Mouse (Mus musculus) lung, postnatal 0 days (tissue): ENCODE measurements around the gene Slc39a7. TPM values are rescaled to one million over a fixed set of nuclear protein-coding genes. Genes with fewer than 3 reads are reported as not detected.

Experiments
- ATAC-seq: fragments of 200-750 bp; cut with Nextera tagmentation; 2 replicates; pipeline ENCODE4 v1.8.0; 2017; ENCODE audit warnings: moderate library complexity
- DNase-seq: peaks from one replicate; pipeline ENCODE4 v3.0.0-alpha.2; 2016; ENCODE audit warnings: low spot score
- H3K27ac ChIP-seq: fragments of 300-500 bp; sonication (generic); 2 replicates; pipeline ENCODE4 v1.5.1; 2014; ENCODE audit warnings: antibody characterized with exemption, mild to moderate bottlenecking, low read length, mixed read lengths
- H3K27me3 ChIP-seq: fragments of 300-500 bp; sonication (generic); replicated peaks from 2 replicates; pipeline ENCODE4 v1.6.1; 2014; ENCODE audit warnings: low read length, mixed read lengths; ENCODE audit not compliant: insufficient read depth
- H3K36me3 ChIP-seq: fragments of 300-500 bp; sonication (generic); 2 replicates; pipeline ENCODE4 v1.6.1; 2014; ENCODE audit warnings: low read length, mixed read lengths; ENCODE audit not compliant: insufficient read depth
- H3K4me1 ChIP-seq: fragments of 300-500 bp; sonication (generic); 2 replicates; pipeline ENCODE4 v1.6.1; 2014; ENCODE audit warnings: antibody characterized with exemption, low read depth, low read length, mixed read lengths; ENCODE audit not compliant: insufficient read depth
- H3K4me2 ChIP-seq: fragments of 300-500 bp; sonication (generic); replicated peaks from 2 replicates; pipeline ENCODE4 v1.6.1; 2014; ENCODE audit warnings: low read depth, mild to moderate bottlenecking, low read length, moderate library complexity, mixed read lengths
- H3K4me3 ChIP-seq: fragments of 300-500 bp; sonication (generic); 2 replicates; pipeline ENCODE4 v1.5.1; 2014; ENCODE audit warnings: low read depth, low read length
- H3K9ac ChIP-seq: fragments of 300-500 bp; sonication (generic); replicated peaks from 2 replicates; pipeline ENCODE4 v1.6.1; 2014; ENCODE audit warnings: low read depth, mild to moderate bottlenecking
- H3K9me3 ChIP-seq: fragments of 300-500 bp; sonication (generic); 2 replicates; pipeline ENCODE4 v1.6.1; 2016; ENCODE audit warnings: low read length, mixed read lengths
- CTCF ChIP-seq: IDR thresholded peaks from 2 replicates; pipeline ENCODE4 v1.5.1; 2016; ENCODE audit warnings: antibody characterized with exemption, mild to moderate bottlenecking
- EP300 ChIP-seq: IDR thresholded peaks from 2 replicates; pipeline ENCODE4 v1.6.1; 2016; ENCODE audit warnings: antibody characterized with exemption, mild to moderate bottlenecking, control low read depth
- WGBS: fragments of 180-500 bp; shearing (Covaris S2); extraction: QIAGEN DNeasy Blood & Tissue Kit; methylation state at CpG from one replicate; pipeline ENCODE4 v1.1.7; 2014; 5-methylcytosine and 5-hydroxymethylcytosine counted together
- polyA plus RNA-seq: library from polyadenylated mRNA; unstranded; fragments of >200 nt; fragmentation: Nextera tagmentation; extraction: Ambion mirVana; gene quantifications from 2 replicates; pipeline ENCODE4 v1.2.1, GENCODE M21; 2015

Gene Slc39a7
- polyA plus RNA-seq, 1 experiment from 2014 or later = 130 TPM

DNA sequence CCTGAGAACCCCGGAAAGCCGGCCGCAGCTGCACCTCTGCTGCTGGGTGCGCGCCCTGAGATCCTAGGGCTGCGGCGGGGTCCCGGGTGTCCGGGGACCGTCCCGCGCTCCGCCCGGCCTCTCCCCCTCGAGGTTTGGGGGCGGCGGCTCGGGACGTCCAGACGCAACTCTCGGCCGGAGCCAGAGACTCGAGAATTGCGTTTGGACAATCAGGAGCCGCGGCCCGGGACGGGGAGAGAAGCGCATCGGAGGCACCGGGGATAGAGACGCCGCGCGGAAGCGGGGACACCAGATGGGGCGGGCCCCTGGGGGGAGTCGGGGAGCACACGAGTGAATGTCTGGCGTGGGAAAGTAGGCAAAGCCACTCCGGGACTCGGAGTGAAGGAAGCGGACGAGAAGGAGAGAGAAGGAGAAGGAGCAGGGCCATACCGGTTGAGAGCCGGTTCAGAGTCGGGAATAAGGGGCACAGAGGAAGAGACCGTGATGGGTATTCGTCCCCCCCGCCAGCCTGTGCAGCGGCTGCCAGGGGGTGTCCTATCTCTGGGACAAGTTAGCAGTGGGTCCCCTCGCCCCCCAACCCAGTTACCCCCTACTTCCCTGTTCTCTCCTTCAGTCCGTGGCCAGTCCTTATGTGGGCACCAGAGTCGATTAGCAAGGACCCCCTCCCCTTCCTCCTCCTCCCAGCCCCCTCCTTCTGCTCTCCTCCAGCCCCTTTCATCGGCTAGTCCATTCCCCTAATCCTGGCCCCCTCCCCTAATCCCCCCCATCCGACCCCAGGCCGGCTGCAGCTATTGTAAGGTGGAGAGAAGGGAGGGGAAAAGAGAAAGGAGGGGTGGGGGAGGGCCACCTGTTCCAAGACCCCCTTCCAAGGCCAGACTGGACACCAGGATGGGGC lies 6.4 kb downstream of the Slc39a7 start:
- Histone ChIP-seq H3K4me3 (peak overlapping the region; percentile 76), H3K27me3 (no peaks in the 10 kb centered on the region), H3K9ac (peak overlapping the region; percentile 81), H3K4me1 (peaks cover 20% of the 10 kb centered on the region), H3K27ac (peak overlapping the region; percentile 81), H3K4me2 (peak overlapping the region; percentile 92), H3K36me3 (peaks cover 13% of the 10 kb centered on the region), H3K9me3 (no peaks in the 10 kb centered on the region)
- TF ChIP-seq CTCF = no peak
- TF ChIP-seq EP300 = no peak
- WGBS = 1% methylated on average over 55 of the region's 57 CpGs
- ATAC-seq (peak; percentile 25), DNase-seq (peak; percentile 62)

DNA sequence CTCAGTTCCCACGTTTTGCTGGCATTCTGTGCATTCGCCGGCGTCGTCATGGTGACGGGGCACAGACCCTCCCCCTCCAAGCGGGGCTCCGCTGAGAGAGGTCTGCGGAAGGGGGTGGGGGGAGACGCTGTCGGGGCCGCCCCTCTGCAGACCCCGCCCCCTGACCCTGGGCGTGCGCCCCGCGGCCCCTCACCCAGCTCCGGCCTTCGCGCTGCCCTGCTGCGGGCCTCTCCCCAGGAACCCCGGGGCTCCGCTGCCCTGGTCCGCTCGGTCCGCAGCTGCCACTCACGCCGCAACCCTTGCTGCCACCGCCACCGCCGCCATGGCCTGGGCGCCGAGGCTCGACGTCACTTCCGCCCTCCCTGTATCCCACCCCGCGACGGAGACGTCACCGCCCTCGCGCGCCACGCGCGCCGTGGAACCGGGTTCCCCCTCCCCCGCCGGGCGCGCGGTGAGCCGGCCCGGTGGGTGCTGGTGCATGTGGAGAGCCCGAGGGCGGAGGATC lies 7.1 kb downstream of the Slc39a7 start, which contains the start of gene Ring1:
Ring1 (minus strand) TSS at position 364 of the 505 bp plus-strand sequence.
- peak; percentile 76 for ATAC-seq
- H3K27me3 ChIP-seq = no peaks in the 10 kb centered on the region
- under 1% methylated on average over 44 of the region's 58 CpGs for WGBS

DNA sequence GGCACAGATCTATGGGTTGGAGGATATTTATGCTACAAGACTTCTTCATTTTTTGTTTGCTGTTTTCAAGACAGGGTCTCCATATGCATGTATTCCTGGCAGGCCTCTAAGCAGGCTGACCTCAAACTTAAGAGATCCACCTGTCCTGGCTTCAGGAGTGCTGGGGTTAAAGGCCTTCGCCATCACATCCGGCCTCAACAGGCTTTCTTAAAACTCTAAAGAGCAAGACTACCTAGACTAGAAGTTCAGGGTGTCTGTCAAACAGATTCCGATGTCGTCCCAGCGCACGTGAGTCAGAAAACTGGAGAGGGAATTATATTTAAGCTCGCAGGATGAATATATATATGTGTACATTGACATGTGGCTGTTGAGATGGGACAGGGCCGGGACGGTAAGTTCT lies 7.8 kb downstream of the Slc39a7 start:
- peak overlapping the region; percentile 92 for H3K4me2 ChIP-seq
- 0 out of 2 replicates have a peak overlapping the region, but pooled peaks have one; percentile 81 for H3K27ac ChIP-seq
- peak overlapping the region; percentile 81; the same call in 1 of the 2 replicates for H3K9ac ChIP-seq
- WGBS = 51% methylated on average over 9 of the region's 9 CpGs
- peak overlapping the region; percentile 76 for H3K4me3 ChIP-seq
- H3K4me1 ChIP-seq = peaks cover 12% of the 10 kb centered on the region; the same call in 1 of the 2 replicates
- no peak for ATAC-seq
- peaks cover 2% of the 10 kb centered on the region; the same call in 1 of the 2 replicates for H3K36me3 ChIP-seq
- no peaks in the 10 kb centered on the region for H3K9me3 ChIP-seq
- no peak for TF ChIP-seq CTCF
- DNase-seq = no peak
- no peaks in the 10 kb centered on the region for H3K27me3 ChIP-seq

More for the DNA sequence above, 7.1 kb downstream of the Slc39a7 start, which contains the start of gene Ring1:
- Histone ChIP-seq H3K4me2 (peak within 1 kb of the TSS; percentile 92), H3K4me1 (peaks cover 13% of the 10 kb centered on the region; the same call in 1 of the 2 replicates), H3K4me3 (peak within 1 kb of the TSS; percentile 76), H3K9me3 (no peaks in the 10 kb centered on the region), H3K9ac (peak within 1 kb of the TSS; percentile 81), H3K36me3 (peaks cover 8% of the 10 kb centered on the region), H3K27ac (peak within 1 kb of the TSS; percentile 81)
- no peak for TF ChIP-seq CTCF
- no peak for TF ChIP-seq EP300
- DNase-seq = peak; percentile 85

DNA sequence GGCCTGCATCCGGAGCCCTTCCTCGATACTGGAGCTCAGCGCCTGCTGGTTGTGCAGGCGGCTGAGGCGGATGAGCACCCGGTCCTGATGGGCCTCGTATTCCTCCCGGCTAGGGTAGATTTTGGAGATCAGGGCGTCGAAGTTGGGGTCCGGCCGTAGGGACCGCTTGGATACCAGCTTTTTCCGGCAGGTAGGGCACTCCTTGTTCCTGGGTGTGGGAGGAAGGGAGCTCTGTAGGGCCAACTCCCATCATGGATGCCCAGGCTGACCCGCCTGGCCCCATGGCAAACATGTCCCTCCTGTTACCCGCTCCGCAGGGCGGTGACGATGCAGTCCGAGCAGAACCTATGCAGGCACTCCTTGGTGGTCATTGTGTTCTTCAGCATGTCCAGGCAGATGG lies 8.5 kb downstream of the Slc39a7 start:
- Histone ChIP-seq H3K4me3 (no peak overlapping the region), H3K27ac (no peak overlapping the region), H3K9ac (no peak overlapping the region), H3K9me3 (no peaks in the 10 kb centered on the region), H3K4me1 (peaks cover 12% of the 10 kb centered on the region; the same call in 1 of the 2 replicates), H3K36me3 (no peaks in the 10 kb centered on the region), H3K27me3 (no peaks in the 10 kb centered on the region), H3K4me2 (no peak overlapping the region)
- DNase-seq = no peak
- 97% methylated on average over 20 of the region's 20 CpGs for WGBS
- no peak for TF ChIP-seq EP300
- TF ChIP-seq CTCF = no peak
- ATAC-seq = no peak

DNA sequence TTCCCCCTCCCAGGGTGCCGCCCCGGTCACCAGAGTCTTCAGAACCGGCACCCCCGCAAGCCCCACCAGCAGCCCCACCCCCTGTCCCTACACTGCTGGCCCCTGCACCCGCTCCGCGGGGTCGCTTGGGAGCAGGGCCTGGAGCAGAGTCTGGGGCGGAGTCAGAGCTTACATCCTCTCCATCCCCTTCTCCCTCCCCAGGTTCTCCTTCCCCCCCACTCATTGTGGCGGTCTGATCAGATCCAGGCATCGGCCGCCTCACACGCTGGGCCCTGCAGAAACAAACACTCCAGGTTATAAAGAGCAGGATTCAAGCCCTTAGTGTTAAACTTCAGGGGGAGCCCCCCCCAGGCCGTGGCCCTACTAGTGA lies 9.1 kb downstream of the Slc39a7 start:
- H3K9ac ChIP-seq = no peak overlapping the region

More for the DNA sequence above, 9.1 kb downstream of the Slc39a7 start:
- TF ChIP-seq EP300 (no peak), CTCF (no peak)
- Histone ChIP-seq H3K9me3 (no peaks in the 10 kb centered on the region), H3K4me3 (no peak overlapping the region), H3K4me1 (peaks cover 11% of the 10 kb centered on the region; the same call in 1 of the 2 replicates), H3K27ac (no peak overlapping the region), H3K27me3 (no peaks in the 10 kb centered on the region), H3K4me2 (no peak overlapping the region), H3K36me3 (no peaks in the 10 kb centered on the region)
- no peak for ATAC-seq
- no peak for DNase-seq
- WGBS = 88% methylated on average over 14 of the region's 14 CpGs
